Mouse (Mus musculus) mouse trophoblast stem cell (cell line): ENCODE measurements around the gene Nsd2.
"Not testable (repeated sequence)": the region's sequence is repeated elsewhere in the genome, so short reads cannot be mapped to it uniquely, and the experiment has no call there.

Experiments used
- in situ Hi-C, 2 experiments: fragments of 300-500 bp; cut with MseI, MboI; formaldehyde crosslinking; loops; 2 replicates in 1 of 2; 3 replicates in 1 of 2; pipeline ENCODE4 v1.15.1; 2025

The Nsd2 gene

DNA sequence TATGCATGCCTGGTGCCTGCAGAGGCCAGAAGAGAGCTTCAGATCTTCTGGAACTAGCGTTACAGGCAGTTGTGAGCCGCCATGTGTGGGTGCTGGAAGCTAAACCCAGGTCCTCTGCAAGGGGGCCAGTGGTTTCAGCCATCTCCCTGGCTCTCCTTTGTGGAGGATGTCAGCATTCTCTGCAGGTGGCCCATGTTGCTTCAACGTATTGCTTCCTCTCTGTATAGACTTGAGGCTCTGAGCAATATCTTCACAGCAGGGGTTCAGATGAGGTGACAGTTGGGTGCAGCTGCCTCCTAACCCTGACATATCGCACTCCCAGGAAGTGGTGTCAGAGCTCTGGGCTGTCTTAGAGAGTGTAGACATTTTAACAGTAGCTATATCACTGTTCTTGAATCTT is 30.9 kb downstream of the Nsd2 start:
- in situ Hi-C loops: no loop called here

DNA sequence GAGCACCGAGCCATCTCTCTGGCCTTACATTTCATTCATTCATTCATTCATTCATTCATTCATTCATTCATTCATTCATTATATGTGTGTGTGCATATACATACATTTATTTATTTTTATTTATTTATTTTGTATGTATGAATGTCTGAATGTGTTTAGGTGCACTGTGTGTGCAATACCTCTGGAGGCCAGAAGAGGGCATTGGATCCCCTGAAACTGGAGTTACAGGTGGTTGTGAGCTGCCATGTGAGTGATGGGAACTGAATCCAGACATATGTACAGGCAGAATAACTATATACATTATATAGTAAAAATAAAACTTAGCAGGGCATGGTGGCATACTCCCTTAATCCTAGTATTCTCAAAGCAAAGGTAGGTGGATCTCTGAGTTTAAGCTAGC is 32.6 kb downstream of the Nsd2 start:
- in situ Hi-C loops: no loop called here

DNA sequence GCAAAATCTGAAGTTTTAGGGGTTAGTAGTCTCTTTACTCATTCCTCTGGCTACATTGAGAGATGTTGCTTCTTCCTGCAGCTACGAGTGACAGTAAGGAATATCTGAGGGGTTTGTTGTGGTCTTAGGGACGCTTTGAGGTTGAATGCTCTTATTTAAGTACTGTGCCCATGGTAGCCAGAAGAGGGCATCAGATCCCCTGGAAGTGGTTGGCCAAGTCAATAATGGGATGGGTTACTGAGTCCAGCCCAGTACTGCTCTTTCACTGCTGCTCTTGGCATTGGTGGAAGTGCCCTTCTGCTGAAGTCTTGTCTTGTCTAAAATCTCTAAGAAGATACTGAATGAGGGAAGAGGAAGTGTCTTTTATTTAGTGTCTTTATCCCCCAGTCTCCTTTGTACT is 33.5 kb downstream of the Nsd2 start:
- in situ Hi-C loops: no loop called here

DNA sequence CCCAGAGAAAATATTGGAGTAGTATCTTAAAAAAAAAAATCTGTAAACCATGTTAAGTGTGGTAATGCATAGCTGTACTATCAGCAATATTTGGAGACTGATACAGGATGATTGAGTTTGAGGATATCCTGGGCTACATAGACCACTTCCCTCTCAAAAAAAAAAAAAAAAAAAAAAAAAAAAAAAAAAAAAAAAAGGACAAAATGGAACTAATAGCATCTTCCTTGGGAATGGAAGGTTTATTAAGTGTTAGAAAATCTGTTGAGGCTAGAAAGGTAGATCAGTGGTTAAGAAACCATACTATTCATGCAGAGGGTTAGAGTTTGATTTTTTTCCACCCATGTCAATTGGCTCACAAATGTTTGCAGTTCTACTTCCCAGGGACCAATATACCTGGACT is 37.2 kb downstream of the Nsd2 start:
- in situ Hi-C loops: no loop called here

DNA sequence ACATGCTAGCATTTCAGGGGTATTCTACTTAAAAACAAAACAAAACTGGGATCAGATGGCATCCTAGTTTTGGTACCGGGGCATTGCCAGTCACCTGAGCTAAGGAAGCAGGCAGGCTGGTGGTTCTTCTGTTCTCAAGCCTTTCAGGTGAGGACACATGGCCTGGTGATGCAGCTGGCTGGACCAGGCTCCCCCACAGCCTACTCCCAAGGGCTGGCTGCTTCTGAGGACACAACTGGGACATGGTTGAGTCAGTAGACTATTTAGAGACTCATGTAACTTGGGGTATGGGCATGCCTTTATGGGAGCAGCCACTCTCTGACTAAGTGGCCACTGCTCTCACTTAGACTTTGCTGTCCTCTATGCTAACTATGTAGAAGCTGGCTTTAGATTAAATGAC is 54.9 kb downstream of the Nsd2 start:
- in situ Hi-C loops: no loop called here

DNA sequence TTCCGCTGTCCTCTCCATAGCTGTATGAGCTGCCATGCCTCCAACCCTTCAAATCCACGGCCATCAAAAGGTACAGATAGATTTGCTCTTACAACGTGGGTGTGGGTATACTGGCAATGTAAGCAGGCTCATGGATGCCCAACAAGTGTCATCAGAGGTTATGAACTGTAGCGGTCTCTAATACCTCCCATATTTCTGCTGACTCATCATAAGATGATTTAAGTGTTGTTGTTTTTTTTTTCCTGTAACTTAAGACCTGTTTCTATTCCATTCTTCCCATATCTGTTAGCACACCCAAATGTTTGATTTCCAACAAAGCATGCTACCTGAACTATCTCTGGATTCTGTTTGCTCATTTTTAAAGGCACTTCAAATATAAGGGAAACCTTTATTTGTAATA is 60.6 kb downstream of the Nsd2 start:
- in situ Hi-C loops: no loop called here

DNA sequence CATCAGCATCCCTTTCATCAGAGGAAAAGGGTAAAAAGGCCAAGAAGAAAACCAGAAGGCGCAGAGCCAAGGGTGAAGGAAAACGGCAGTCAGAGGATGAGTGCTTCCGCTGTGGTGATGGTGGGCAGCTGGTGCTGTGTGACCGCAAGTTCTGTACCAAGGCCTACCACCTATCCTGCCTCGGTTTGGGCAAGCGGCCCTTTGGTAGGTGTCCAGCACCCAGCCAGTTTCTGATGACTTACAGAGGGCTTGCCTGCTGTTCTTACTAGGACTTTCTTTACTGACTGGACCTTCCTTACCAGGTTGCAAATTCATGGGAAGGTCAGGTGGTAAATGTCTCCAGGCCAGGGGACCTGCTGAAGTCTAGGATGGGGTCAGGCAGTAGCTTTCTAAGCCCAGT is 72.9 kb downstream of the Nsd2 start:
- in situ Hi-C loops: no loop called here

DNA sequence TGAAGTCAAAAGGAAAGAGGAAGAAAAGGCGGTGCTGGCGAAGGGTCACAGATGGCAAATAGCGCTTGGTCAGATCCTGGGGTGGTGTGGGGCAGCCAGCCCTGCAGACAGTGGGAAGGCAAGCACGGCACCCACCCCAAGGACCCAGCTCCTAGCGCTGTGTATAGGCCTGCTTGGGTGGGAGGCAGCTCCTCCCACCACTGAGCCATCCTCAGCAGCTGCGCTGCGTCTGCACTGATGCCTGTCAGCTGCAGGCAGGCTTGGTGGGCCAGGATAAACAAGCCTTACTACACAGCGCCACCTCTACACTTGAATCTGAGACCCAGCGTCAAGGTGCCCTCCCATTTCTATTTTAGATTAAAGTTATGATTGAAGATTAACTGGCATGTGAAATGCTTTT is 74.6 kb downstream of the Nsd2 start:
- in situ Hi-C loops: no loop called here

DNA sequence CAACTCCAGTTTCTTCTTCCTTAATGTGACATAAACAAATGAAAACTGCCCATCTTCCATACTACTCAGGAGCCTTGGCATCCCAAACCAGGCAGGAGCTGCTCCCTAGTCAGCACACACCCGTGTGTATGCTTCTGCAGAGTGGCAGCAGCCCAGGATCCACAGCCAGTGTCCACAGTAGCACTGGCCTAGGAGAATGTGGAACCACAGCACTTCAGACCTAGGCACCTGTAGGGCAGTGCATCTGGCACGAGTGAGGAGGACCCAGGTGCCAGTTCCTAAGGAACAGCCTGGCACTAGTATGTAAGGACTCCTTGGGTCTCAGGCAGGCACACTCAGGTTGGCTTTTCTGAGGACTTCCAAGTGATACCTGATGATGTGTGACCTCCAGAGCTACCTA is 76.6 kb downstream of the Nsd2 start:
- in situ Hi-C loops: no loop called here

DNA sequence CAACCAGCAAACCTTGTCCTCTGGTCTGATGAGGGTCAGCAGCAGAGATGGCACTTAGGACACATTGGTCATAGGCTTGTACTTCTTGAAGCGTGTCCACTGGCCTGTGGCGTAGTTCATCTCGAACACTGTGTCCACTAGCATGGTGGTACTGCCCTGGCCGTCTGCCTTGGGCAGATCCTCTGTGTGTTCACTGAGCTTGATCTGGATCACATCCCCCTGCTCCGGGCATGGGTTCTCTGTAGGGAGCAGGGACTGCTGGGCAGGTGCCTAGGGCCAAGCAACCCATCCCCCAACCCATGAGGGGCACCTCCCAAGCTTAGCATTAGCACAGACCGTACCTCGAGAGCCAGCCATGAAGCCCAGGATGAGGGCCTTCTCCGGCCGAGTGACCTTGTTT is 78.1 kb downstream of the Nsd2 start:
- in situ Hi-C loops: no loop called here

DNA sequence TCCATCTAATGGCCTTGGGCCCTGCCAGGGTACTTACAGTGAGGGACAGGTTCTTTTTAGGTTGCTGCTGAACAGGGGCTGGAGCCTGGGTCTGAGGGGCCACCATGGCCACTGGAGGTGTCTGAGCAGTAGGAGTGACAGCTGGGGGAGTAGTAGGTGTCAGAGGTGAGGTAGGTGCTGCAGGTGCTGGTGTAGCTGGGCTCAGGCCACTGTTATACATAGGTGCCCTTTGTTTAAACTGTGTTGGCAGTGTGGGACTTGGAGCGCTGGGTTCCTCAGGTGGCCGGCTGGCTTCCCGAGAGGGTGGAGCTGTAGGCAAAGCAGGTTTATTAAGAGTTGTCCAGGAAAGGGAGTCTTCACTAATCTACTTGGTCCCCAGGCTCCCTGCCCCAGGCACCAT is 78.7 kb downstream of the Nsd2 start:
- in situ Hi-C loops: no loop called here

DNA sequence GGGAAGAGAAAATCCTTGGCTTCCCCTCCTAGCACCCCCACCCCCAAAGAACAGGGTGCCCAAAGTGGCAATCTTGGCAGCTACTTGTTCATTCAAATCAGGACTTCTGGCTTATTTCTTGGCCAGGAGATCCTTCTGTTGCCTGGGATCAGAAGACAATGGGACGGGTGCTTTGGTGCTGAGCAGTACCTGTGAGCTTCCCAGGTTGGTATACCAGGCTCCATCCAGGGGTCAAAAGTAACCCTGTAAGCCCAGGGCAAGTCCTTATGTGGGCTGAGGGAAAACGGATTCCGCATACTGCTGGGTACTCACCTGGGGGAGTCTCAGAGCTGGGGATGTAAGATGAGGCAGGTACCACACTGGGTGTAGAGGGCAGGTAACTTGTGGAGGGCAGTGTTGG is 79.6 kb downstream of the Nsd2 start:
- in situ Hi-C loops: no loop called here

DNA sequence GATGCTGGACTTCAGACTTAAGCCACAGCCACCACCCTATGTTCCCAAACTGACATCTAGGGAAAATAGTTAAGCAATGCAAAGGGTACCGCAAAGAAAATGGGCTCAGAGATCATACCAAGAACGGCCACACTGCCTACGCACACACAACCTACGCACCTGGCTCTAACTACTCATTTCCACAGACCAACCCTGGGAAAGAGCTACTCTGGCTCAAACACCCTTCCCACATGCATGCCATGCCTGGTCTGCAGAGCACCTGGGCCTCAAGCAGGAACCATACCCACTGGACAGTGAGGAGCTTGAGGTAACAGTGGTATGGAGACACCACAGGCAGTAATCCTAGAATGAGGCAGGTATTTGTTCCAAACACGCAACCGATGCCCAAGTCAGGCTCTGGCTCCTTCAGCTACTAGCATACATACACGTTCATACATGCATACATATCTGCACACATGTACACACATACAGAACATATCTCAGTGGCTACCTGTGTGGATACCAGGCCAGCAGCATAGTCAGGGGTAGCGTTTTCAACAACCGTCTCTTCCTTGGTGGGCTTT is 80.3 kb downstream of the Nsd2 start:
- in situ Hi-C loops: no loop called here

DNA sequence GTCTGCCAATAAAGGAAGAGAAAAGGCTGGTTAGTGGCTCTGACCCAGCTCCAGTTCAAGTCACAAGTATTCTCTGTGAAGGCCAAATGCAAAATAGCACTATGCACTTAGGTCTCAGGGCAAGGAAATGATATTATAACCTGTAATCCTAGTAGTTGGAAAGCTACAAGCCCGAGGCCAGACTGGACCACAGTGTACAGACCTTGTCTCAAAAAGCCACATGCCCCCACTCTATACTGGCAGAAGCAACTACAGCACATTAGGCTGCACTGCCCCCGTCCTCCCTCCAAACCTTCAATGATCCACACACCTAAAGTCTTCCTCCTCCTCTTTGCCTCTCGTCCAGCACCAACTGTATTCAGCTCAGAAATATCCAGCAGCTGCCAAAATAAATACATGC is 80.8 kb downstream of the Nsd2 start:
- in situ Hi-C loops: no loop called here

DNA sequence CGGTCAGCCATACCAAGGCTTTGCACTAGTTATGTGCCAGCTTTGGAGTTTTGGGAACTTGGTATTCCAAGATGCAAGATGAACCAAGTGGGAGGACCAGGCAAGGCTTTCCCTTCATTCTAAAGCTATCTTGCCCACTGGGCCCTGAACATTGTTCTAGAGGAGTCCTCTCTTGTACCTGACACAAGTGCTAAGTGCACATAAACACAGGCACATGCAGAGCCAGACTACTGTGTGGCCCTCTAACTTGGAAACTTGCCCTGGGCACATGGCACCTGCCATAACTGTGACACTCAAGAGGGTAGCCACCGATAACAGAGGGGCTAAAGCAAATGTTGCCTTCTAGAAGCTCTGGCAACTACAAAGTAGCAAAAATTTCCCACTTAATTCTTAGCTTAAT is 82.2 kb downstream of the Nsd2 start:
- in situ Hi-C loops: no loop called here

DNA sequence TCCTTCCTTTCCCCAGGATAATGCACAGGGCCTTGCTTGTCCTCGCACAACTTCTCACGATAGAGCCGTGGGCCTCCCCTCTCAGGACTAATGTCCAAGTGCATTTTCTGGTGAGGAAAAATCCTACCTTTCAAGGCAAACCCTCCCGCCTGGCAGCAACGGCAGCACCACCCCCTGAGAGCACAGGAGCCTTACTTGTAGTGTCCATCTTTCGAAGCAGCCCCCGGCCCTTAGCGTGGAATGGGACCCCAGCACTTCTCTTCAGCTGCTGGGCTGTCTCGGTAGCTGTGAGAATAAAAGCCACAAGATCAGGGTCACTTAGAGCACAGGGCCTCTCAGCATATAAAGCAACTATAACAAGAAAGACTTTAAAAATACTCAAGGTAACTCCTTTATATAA is 82.7 kb downstream of the Nsd2 start:
- in situ Hi-C loops: no loop called here

DNA sequence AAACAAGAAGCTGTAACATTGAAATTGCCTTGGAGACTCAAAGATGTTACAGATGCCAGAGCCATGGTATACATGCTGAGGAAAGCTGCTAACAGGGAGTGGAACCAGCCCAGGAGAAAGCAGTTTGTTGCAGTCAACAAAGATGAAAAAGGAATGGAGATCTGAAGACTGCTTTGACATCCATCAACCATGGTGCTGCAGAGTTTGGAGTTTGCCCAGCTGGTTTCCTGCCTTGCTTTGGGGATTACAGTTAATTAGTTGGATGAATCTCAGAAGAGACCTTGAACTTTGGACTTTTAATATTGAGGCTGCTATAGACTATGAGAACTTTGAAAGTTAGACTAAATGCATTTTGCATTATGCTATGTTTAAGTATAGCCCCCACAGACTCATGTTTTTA is 94.5 kb downstream of the Nsd2 start:
- in situ Hi-C loops: not testable (repeated sequence)

DNA sequence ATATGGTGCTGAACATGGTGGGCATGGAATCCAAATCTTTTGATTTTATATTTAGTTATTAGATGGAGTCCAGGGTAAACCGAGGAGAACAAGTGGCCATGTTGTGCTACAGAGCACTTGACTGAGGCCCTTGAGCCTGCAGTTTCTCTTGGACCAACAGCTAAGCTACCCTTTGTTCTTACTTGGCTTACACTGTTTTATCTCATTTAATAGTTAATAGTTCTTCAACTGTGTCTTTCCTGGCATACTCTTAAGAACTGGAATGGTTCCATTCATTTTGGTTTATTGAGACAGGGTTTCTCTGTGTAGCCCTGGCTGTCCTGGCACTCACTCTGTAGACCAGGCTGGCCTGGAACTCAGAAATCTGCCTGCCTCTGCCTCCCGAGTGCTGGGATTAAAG is 96.1 kb downstream of the Nsd2 start:
- in situ Hi-C loops: not testable (repeated sequence)

DNA sequence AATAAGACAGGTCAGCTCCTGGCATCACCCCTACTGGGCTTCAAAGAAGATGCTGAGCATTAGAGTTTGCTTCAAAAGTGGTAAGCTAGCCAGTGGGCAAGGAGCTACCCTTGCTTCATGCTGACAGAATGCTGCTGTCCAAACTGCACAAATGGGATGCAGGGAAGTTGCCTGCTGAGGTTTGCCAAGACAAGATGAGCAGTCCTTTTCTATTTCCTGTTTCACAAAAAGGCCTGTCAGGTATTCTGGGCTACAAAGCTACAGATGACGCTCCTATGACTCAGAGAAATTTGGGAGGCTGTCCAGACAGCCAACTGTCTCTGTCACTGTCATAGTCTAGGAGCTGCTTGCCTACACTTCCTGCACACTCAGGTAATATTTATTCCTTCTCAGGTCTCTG is 98.9 kb downstream of the Nsd2 start:
- in situ Hi-C loops: no loop called here

DNA sequence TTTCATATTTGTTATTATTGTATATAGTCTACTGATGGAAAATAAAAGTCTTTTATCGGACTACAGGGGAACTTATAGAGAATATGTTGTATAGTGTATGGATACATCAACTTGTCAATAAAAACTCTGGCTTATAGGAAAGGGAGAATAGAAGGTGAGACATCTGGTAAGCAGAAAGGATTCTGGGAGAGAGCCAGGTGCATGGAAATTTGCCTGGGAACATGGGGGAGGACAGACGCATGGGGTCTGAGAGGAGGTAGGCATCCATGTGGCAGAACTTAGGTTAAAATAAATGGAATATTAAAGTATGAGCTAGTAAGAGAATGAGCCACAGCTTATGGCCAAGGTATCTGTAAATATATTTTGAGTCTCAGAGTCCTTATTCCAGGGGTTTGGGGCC is 99.5 kb downstream of the Nsd2 start:
- in situ Hi-C loops: no loop called here

DNA sequence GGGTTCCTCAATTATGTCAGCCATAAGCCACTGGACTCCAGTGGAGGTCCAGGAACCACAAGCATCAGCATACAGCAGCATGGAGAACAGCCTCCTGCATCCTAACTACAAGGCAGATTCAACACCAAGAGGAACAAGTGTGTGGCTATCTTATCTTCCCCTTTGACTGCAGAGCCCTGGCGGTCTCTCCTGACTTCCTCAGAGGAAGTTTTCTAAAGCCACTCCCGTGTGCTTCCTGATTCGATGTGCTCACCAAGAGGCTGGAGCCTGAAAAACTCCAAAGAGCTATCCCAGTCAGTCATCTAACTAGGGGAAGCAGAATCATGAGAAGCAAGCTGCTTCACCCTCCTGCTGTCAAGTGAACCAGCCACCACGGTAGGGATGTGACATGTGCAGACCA is 100.4 kb downstream of the Nsd2 start:
- in situ Hi-C loops: no loop called here

DNA sequence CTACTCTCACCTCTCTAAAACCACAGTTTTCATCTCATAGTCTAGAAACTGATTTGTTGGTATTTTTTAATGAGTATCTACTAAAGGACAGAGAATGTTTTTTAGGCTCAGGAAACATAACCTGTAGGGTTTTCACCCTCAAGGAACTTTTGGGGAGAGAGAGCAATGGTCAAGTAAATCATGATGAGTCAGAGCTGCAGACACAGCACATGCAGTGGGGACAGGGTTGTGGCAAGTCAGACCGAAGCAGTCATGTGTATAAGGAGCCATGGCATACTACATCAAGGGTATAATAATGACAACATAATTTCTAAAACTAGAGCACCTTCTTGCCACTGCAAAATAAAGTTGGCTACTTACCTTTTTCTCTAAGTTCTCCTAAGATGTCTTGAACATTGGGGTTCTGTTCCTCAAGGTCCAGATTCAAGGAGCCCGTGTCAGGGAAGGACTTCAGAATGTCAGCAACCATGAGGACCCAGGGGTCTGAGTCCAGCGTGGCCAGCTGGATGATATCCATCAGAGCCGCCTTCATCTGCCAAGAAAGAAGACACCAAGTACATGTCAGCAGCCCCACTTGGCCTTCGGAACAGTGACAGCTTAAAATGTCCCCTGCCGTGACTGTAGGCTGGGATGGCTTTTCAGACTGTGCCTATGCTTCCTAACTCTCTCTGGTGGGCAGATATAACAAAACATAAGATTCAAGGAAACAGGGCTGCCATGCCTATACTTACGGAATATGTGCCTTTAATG is 101.1 kb downstream of the Nsd2 start:
- in situ Hi-C loops: no loop called here

DNA sequence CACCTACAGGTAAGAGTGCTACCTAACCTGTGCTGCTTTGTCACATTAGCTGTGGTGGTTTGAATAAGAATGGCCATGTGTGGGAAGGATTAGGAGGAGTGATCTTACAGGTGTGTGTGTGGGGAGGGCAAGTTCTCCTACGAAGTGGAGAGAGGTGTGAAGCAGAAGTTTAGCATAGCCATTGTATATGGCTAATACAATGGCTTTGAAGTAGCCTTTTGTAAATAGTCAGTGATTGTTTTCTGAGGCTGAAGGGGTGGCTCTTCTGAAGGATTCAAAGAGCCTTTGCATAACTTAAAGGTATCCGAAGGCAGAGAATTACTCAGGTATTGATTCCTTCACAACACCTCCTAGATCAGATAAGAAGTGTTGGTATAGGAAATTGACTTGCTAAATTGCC is 102.0 kb downstream of the Nsd2 start:
- in situ Hi-C loops: no loop called here

DNA sequence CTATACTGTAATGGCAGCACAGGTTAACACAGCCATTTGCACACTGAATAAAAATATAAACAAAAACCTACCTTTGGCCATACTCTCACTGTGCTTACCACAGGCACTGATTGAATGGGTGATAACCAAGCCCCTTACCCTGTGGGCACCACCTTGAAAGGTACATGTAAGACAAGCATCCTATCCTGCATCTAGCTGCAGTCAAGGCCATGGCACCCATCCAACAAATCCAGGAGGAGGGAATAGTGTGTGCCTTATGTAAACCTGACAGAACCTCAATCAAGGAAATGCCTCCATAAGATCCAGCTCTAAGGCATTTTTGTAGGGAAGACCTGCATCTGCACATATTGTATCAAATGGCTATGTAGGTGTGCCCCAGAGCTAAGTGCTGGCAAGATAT is 105.6 kb downstream of the Nsd2 start:
- in situ Hi-C loops: no loop called here
